Mouse (Mus musculus) left cerebral cortex, postnatal 25 days (tissue): ENCODE measurements around the gene Msantd2. TPM values are rescaled to one million over a fixed set of nuclear protein-coding genes. Genes with fewer than 3 reads are reported as not detected.

ENCODE experiments used
- DNase-seq, 2 experiments: peaks; one replicate each; pipeline ENCODE4 v3.0.0; 2022; ENCODE audit warnings: low spot score in 2 of 2, mixed read lengths in 1 of 2
- intact Hi-C: fragments of 180-260 bp; cut with DNase I; formaldehyde crosslinking; loops from one replicate; pipeline ENCODE4 v1.15.1; 2025
- total RNA-seq, 2 experiments: library from RNA; stranded (reverse); gene quantifications; 2 replicates each; pipeline ENCODE4 v1.2.3; 2021

Gene Msantd2
- total RNA-seq, 2 experiments from 2014 or later, result 20.9 to 23.0 TPM

DNA sequence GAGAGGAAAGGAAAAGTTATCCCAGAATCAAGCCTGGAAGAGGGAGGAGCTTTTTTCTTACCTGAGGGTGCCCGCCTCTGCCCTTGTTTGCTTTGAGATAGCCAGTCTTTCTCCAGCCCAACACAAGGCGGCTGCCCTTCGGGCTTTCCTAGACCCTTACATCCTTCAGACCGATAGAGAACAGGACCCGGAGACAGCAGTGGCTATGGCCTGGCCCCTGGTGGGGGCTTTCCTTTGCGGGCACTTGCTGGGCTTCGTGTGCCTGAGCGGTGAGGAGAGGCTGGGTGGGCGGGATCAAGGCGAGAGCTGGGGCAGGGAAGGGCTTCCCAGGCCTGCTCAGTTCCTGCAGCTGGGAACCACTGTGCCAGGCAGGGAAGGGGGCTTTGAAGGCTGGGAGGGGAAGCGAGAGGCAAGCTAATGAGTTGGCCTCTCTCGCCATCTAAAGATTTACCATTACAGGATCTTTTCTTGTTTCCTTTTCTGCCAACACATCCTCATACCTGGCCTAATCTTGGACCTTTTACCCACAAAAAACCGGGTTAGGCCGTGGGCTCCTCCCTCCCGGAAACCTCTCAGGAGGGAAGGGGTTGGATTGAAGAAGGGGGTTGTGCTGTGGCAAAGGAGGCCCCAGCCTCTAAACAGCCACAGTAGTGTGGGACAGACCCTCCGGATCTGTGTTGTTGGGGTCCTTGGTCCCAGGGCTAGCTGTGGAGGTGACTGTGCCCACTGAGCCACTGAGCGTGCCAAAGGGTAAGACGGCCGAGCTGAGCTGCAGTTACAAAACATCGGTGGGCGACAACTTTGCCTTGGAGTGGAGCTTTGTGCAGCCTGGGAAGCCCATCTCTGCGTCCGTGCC lies 50.3 kb downstream of the Msantd2 start, which contains the start of gene Vsig2:
Gene Vsig2, plus strand, starts transcription at position 86 of the 856 bp plus-strand sequence.
- intact Hi-C loops, result no loop called here
- DNase-seq, result no peak

DNA sequence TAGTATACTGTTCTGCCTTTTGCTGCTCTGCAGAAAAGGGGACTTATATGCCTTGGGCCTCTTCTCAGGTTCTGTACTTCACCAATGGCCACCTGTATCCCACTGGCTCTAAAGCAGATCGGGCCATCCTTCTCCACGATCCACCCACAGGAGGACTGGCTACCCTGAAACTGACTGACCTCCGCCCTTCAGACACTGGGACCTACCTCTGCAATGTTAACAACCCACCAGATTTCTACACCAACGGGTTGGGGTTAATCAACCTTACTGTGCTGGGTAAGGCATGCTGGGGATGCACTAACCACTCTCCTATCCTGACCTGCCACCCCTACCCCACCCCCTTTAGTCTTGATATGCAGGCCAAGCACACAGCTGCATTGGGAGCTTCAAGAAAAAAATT lies 51.1 kb downstream of the Msantd2 start:
- DNase-seq, result peak in 1 of 2 experiments; percentile 45
- intact Hi-C loops, result no loop called here

DNA sequence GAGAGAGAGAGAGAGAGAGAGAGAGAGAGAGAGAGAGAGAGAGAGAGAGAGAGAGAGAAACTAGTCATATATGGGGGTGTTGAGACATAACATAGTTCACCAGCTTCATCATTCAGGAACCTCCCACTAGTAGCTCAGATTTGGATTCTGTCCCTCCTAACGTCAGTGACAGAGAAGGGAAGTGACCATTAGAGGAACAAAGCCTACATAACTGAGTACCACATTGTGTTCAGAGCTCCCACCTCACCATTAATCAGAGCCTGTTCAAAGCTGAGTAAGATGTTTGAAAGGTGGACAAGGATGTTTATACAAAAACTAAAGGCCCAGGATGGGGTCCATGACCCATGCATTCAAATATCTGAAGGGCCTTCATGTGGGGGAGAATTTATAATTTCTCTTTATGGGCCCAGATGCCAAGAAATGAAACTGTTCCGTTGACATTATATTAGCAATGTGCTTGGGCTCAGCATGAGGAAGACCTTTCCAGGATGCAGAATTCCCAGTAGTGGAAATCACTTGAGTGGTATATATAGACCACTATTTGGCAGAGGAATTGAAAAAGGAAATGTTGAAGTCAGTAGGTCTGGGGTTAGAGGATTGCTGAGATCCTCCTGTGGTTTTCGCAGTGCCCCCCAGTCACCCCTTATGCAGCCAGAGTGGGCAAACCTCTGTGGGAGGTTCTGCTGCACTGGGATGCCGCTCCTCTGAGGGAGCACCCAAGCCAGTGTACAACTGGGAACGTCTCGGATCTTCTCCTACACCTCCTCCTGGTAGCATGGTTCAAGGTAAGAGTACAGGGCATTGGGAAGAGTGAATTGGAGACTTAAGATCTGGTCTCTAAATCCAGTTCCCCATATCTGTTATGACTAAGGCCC lies 51.8 kb downstream of the Msantd2 start:
- DNase-seq, result peak; percentile 32 to 62
- intact Hi-C loops, result no loop called here

DNA sequence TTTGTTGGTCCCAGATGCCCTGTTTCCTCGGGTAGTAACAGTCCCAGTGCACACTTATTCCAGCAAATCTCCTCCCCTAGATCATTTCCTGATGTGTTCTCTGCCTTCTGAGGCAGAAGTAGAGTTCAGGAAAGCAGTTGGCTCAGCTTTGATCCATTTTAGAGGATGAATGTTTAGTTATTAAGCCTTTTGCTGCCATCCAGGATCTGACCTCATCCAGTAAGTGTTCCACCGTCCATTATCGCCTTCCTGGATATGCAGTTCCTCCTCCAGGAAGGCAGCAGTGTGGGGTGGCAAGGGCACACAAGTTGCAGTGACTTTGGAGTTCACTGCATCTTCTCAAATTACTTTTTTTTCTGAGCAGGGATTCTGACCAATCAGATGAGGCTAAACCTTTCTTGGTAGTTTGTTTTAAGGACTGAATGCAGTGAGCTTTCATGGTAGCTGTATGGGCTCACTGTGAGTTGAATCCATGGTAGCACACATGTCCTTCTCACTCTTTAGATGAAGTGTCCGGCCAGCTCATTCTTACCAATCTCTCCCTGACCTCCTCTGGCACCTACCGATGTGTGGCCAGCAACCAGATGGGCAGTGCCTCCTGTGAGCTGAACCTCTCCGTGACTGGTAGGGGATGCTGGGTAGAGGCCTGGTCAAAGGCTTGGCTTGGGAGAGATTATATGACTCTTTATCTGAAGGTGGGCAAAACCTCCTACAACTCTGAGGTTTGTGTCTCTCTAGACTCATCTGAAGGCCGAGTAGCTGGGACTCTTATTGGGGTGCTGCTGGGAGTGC lies 52.9 kb downstream of the Msantd2 start:
- peak in 1 of 2 experiments; percentile 31 for DNase-seq
- intact Hi-C loops, result no loop called here

DNA sequence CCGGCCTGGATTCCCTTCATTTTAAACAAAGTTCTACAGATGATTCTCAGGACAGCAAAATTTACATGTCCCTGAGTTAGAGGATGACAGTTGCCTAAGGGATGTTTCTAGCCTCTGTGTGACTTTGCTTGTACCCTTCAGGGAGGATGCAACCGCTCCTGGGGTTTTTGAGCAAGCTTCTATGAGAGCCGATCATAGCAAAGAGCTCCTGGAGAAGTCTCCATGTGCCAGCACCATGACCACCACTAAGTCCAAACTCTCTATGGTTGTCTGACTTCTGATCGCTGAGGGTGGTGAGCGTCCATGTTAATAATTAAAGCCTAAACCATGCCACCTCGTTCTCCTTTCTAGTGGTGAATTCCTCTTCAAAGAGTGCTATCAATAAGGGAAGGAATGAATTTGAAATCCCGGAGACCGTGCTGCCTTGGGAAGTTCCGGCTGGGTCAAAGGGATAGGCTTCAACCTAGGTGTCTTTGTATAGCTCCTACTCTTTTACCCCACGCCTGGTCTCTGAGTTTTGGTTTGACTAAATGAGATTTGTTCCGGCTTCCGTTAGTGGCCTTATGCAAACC lies 54.8 kb downstream of the Msantd2 start:
- intact Hi-C loops, result loop anchor here (2.0 kb wide), 3 partner anchors 71 to 113 kb away; no protein-coding TSS in a partner anchor

DNA sequence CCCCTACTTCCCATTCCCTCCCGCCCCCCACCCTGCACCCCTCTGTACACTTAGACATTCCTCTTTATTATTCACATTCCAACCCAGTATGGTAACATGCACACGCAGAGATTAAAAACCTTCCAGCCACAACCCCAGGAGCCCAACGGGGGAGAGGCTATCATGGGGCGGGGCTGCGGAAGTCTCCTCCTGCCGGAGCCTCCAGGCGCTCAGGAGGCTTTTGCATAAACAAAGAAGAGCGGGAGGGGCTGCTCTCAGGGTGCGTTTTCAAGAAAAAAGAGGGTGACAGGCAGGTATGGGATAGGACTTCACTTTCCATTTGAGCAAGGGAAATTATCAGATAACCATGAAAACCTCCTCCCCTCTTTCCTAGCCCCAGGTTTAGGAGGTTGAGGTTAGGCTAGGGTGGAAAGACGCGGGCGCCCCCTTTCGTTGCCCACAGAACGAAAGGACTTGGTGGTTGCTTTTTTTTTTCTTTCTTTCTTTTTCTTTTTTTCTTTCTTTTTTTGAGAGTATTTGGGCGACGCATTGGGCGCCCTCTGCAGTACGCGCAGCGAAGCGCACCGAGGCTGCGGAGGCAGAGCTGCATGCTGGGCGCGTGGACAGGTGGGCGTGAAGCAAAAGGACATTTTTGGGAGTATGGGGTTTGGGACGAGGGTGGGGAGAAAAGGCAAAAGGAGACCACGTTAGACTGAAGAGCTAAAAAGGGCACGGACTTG lies 55.5 kb downstream of the Msantd2 start:
- peak; percentile 73 to 86 for DNase-seq
- intact Hi-C loops, result loop anchor here (2.0 to 5.0 kb wide), 4 partner anchors 70 to 388 kb away; no protein-coding TSS in a partner anchor

More for the DNA sequence above, 54.8 kb downstream of the Msantd2 start:
- DNase-seq, result no peak

DNA sequence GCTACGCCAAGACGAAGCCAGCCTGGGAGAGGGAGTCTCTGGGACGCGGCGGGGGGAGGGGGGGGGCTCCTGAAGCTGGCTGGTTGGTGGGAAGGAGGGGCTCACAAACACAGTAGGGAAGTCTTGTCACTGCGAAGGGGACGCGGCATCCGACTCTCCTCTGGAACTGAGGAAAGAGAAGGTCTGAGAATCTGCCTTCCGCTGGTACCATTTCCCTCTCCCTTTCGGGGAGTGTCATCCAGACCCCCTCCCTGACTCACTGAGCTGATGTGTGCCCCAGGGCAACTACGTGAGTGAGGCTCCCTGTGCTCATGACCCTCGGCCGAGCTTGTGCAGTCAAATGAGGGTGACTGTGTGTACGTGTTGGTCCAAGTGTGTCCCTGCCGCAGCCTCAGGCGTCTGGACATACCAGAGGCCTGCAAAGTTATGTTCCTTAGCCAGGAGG lies 56.1 kb downstream of the Msantd2 start:
- intact Hi-C loops, result loop anchor here (2.0 to 5.0 kb wide), 4 partner anchors 70 to 387 kb away; no protein-coding TSS in a partner anchor
- DNase-seq, result peak; percentile 17 to 34

DNA sequence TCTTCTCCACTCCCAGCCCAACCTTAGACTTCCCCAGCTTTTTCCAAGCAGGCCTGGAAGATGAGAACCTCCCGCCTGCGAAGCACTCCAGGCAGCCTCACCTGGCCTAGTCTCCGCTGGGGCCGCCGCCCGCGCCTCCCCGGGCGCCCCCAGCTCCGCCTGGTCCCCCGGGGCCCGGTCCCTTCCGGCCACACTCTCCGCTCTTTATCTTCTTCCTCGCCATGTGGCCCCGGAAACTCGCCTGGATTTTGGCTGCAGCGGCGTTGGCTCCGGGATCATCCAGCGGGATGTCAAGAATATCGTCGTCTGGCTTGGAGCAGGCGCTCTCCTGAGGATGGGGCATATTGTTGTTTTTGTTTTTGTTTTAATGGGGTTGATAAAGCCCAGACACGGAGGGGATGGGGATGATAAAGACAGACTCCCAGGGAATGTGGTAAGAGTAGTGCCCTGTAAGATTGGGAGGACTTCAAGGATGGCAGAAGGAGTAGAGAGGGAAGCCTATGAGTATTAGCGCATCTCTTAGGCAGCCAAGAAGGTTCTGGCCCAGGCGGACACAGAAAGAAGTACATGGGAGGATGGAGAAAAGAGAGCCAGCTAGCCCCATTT lies 56.8 kb downstream of the Msantd2 start:
- intact Hi-C loops, result loop anchor here (2.0 to 5.0 kb wide), 4 partner anchors 69 to 386 kb away; no protein-coding TSS in a partner anchor
- DNase-seq, result peak in 1 of 2 experiments; percentile 15

DNA sequence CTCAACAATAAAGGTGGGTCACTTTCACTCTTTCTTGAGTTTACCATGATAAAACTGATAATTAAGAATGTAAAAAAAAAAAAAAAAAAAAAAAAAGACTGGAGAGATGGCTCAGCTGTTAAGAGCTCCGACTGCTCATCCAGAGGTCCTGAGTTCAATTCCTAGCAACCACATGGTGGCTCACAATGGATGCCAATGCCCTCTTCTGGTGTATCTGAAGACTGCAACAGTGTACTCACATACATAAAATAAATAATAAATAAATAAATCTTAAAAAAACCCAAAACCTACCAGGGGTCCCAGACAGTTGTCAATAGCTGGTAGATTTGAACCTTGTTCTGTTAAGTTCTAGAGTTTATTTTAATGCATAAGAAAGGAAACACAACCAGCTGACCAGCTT lies 57.8 kb downstream of the Msantd2 start:
- intact Hi-C loops, result loop anchor here (5.0 kb wide), 1 partner anchor 385 kb away; no protein-coding TSS in a partner anchor
- peak in 1 of 2 experiments; percentile 43 for DNase-seq

DNA sequence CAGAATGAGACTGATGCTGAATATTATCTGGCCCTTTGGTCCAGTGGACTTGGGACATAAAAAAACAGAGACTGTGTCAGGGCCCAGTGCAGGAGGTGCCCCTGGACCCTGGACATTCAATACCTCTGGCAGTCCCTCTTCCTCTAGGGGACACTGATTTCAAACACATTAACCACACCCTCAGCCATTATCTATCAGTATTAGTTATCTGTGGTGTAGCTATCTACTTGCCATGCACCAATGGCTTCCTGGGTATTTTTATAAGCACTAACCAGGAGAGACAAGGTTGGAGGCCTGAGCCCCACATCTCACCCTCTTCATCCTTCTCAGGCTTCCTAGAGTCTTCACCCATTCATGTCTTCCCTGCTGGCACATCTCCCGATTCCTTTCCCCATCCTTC lies 61.3 kb downstream of the Msantd2 start:
- intact Hi-C loops, result loop anchor here (5.0 kb wide), 1 partner anchor 127 kb away; no protein-coding TSS in a partner anchor
- peak; percentile 12 to 31 for DNase-seq

DNA sequence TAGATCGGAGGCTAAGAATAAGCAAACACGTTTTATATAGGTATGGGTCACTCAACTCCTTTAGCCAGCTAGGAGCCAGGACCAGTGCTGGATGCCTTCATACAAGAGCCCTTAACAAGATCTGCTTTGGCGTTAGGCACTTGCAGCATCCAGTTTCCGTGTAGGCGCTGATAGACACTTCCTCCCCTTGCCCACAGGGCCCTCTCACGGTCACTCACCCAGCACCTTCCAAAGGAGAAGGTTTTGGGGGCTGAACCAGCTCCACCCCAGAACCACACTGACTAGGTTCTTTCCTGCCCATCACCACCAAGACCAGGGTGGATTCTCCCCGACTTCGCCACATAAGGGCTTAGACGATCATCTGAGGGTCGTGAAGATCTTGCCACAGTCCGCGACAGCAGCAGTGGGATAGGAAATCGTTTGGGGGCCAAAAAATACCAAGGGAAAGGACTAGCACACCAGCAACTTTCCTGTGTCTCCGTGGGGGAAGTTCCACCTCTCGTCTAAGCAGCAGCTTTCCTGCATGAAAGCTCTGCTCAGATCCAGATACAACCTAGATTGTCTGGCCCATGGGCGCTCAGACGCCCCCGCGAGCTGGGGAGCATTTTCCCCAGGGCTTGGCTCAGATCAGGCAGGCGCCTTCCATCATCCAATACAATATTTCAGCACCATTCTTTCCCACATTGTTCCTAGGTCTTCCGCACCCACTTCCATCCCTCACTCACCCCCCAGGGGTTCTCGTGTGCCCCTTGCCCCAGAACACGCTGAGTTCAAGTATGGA lies 62.8 kb downstream of the Msantd2 start:
- DNase-seq, result peak; percentile 36 to 54
- intact Hi-C loops, result loop anchor here (1.0 to 5.0 kb wide), 3 partner anchors 16 to 125 kb away; partner anchors contain the start of gene Spa17

DNA sequence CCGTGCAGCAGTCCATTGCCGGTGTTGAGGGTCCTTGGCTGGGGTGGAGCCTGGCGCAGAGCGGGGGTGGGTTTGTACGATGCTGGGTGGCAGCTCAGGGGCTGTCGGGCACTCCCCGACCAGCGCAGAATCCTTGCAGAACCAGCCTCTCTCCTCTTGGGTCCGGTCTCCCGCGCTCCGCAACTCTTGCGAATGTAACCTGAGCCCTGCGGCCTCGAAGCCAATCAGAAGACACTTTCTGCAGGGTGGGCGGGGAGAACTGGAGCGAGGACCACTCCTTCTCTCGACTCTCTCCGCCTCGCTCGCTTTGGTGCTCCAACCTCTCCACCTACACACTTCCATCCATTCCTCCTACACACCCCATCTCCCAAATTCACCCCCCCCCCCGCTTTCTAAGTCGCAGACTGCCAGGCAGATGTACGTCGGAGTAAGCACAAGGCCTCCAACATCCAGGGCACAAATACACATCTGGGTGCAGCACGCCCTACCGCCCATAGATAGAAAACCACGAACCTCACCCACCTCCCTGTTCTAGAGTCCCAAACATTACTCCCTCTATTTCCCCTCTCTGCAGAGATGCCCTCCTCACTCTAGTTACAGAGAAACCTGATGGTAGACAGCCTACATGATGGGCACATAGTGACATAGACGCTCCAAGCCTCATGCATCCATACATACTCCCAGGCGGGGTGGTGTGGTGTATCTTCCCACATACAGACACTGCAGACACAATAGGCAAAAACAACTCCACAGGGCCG lies 63.6 kb downstream of the Msantd2 start, which contains the start of gene Nrgn:
Gene Nrgn, minus strand, starts transcription at position 369 of the 758 bp plus-strand sequence.
- DNase-seq, result peak; percentile 88 to 97
- intact Hi-C loops, result loop anchor here (1.0 to 5.0 kb wide), 3 partner anchors 16 to 125 kb away; partner anchors contain the start of gene Spa17

DNA sequence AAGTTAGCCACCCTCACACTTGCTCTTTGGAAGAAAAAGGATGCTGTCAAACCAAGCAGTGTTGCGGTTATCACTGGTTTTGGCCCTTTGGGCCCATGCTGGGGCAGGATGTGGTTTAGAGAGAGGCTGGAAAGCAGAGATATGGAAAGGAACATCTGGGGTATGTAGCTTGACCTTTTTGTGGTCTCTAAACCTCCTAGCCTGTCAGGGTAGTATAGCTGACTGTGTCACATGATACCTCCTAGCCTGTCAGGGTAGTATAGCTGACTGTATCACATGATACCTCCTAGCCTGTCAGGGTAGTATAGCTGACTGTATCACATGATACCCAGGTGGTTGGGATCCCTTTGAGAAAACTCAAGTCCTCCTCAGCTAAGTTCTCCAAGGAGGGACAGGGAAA lies 65.2 kb downstream of the Msantd2 start:
- intact Hi-C loops, result loop anchor here (5.0 kb wide), 1 partner anchor 123 kb away; no protein-coding TSS in a partner anchor
- peak in 1 of 2 experiments; percentile 6 for DNase-seq

DNA sequence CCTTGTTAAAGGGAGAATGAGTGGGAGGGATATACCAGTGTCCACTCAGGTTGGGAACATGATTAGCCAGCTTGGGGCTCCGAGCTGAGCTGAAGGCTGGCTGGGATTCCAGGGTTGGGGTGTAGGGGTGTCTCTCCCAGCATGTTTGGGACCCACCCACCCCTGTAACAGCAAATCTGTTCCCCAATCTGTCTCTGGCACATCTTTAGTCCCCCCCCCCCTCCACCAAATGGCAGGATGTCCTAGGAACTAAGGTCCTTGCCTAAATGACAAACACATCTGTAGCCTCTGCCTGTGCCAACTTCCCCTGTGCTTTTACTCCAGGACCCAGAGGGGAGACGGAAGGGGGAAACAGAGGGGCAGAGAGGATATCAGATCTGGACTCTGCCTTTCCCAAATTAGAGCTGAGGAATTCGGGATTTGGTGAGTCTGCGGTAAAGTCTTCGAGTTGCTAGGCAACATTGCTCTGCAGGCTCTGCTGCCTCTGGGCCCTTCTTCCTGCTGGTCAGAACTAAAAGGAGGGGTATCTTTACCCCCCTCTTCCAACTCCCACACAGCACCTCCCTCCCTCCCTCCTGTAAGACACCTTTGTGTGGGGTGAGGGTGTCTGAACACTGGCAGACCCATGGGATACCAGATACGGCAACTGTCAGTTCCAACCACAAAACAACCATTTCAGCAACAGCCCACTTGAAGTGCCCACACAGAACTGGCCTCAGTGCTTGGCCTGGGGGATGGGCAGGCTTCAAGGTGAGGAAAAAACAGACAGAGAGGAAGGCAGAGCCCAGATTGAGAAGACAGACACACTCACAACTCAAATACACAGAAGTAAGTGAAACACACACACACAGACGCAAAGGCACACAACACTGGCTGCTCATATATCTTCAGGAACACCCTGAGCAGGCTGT lies 66.0 kb downstream of the Msantd2 start, which contains the start of gene Siae:
Gene Siae, plus strand, starts transcription at position 861 of the 911 bp plus-strand sequence.
- intact Hi-C loops, result loop anchor here (5.0 kb wide), 1 partner anchor 122 kb away; no protein-coding TSS in a partner anchor
- DNase-seq, result peak; percentile 51 to 87
